Mouse (Mus musculus): ENCODE data around the gene Macrod1. TPM values are rescaled to one million over a fixed set of nuclear protein-coding genes. Genes with fewer than 3 reads are reported as not detected.

The Macrod1 gene
- polyA plus RNA-seq, 1 experiment from 2014 or later = 3.3 TPM

- peaks cover 5% of the 10 kb centered on the region; the same call in 1 of the 2 replicates for H3K4me1 ChIP-seq
- H3K4me3 ChIP-seq = no peak overlapping the region
- H3K9ac ChIP-seq (replicated peaks) = no peak overlapping the region
- no peak for ATAC-seq (ENCODE audit: low FRiP score, low read depth)
- peaks cover 21% of the 10 kb centered on the region for H3K27me3 ChIP-seq
- H3K9me3 ChIP-seq = no peaks in the 10 kb centered on the region
- H3K36me3 ChIP-seq = no peaks in the 10 kb centered on the region
- 85% methylated on average over 3 of the region's 3 CpGs for WGBS
- H3K4me2 ChIP-seq (replicated peaks) = no peak overlapping the region
- no peak overlapping the region for H3K27ac ChIP-seq (replicated peaks)
Observed at GRCm38 (mm10) chr19:7246021-7246420, 189.4 kb downstream of the Macrod1 start.

Other genes with a start within 250 kb of the Macrod1 start
- 7.9 and 10.8 TPM in 2 replicates for gene Rps6ka4, start 216.2 kb upstream of the Macrod1 start, polyA plus RNA-seq (2016; fragmentation: Nextera tagmentation; extraction: Ambion mirVana)
- 0.69 and 1.1 TPM in 2 replicates for gene Ccdc88b, start 198.6 kb upstream of the Macrod1 start, polyA plus RNA-seq (2016; fragmentation: Nextera tagmentation; extraction: Ambion mirVana)
- gene Trmt112, start 147.1 kb upstream of the Macrod1 start, polyA plus RNA-seq (2016; fragmentation: Nextera tagmentation; extraction: Ambion mirVana) = 129 and 139 TPM in 2 replicates
- 172 and 191 TPM in 2 replicates for gene Prdx5, start 146.7 kb upstream of the Macrod1 start, polyA plus RNA-seq (2016; fragmentation: Nextera tagmentation; extraction: Ambion mirVana)
- gene Esrra, start 135.0 kb upstream of the Macrod1 start, polyA plus RNA-seq (2016; fragmentation: Nextera tagmentation; extraction: Ambion mirVana) = 13.9 and 14.3 TPM in 2 replicates
- gene Catsperz, start 131.4 kb upstream of the Macrod1 start, polyA plus RNA-seq (2016; fragmentation: Nextera tagmentation; extraction: Ambion mirVana) = 0.68 and 0.97 TPM in 2 replicates
- 0.19 and 0.52 TPM in 2 replicates for gene Kcnk4, start 122.3 kb upstream of the Macrod1 start, polyA plus RNA-seq (2016; fragmentation: Nextera tagmentation; extraction: Ambion mirVana)
- 67.6 and 69.0 TPM in 2 replicates for gene Bad, start 114.9 kb upstream of the Macrod1 start, polyA plus RNA-seq (2016; fragmentation: Nextera tagmentation; extraction: Ambion mirVana)
- 37.7 and 38.3 TPM in 2 replicates for gene Gpr137, start 114.3 kb upstream of the Macrod1 start, polyA plus RNA-seq (2016; fragmentation: Nextera tagmentation; extraction: Ambion mirVana)
- 265 and 314 TPM in 2 replicates for gene Ppp1r14b, start 81.8 kb upstream of the Macrod1 start, polyA plus RNA-seq (2016; fragmentation: Nextera tagmentation; extraction: Ambion mirVana)
- gene Plcb3, start 80.3 kb upstream of the Macrod1 start, polyA plus RNA-seq (2016; fragmentation: Nextera tagmentation; extraction: Ambion mirVana) = 21.6 and 22.5 TPM in 2 replicates
- gene Fkbp2, start 76.3 kb upstream of the Macrod1 start, polyA plus RNA-seq (2016; fragmentation: Nextera tagmentation; extraction: Ambion mirVana) = 80.3 and 83.9 TPM in 2 replicates
- 34.3 and 35.0 TPM in 2 replicates for gene Vegfb, start 69.2 kb upstream of the Macrod1 start, polyA plus RNA-seq (2016; fragmentation: Nextera tagmentation; extraction: Ambion mirVana)
- gene Dnajc4, start 64.2 kb upstream of the Macrod1 start, polyA plus RNA-seq (2016; fragmentation: Nextera tagmentation; extraction: Ambion mirVana) = 21.2 and 23.2 TPM in 2 replicates
- 18.7 and 19.0 TPM in 2 replicates for gene Nudt22, start 60.7 kb upstream of the Macrod1 start, polyA plus RNA-seq (2016; fragmentation: Nextera tagmentation; extraction: Ambion mirVana)
- 12.4 and 12.6 TPM in 2 replicates for gene Trpt1, start 60.7 kb upstream of the Macrod1 start, polyA plus RNA-seq (2016; fragmentation: Nextera tagmentation; extraction: Ambion mirVana)
- 6.5 and 8.2 TPM in 2 replicates for gene Fermt3, start 37.3 kb upstream of the Macrod1 start, polyA plus RNA-seq (2016; fragmentation: Nextera tagmentation; extraction: Ambion mirVana)
- 315 and 316 TPM in 2 replicates for gene Stip1, start 16.8 kb upstream of the Macrod1 start, polyA plus RNA-seq (2016; fragmentation: Nextera tagmentation; extraction: Ambion mirVana)
- 8.0 and 8.2 TPM in 2 replicates for gene Flrt1, start 48.9 kb downstream of the Macrod1 start, polyA plus RNA-seq (2016; fragmentation: Nextera tagmentation; extraction: Ambion mirVana)
- 230 and 248 TPM in 2 replicates for gene Otub1, start 149.5 kb downstream of the Macrod1 start, polyA plus RNA-seq (2016; fragmentation: Nextera tagmentation; extraction: Ambion mirVana)
- gene Cox8a, start 160.8 kb downstream of the Macrod1 start, polyA plus RNA-seq (2016; fragmentation: Nextera tagmentation; extraction: Ambion mirVana) = 763 and 786 TPM in 2 replicates
- gene Naa40, start 184.4 kb downstream of the Macrod1 start, polyA plus RNA-seq (2016; fragmentation: Nextera tagmentation; extraction: Ambion mirVana) = 88.4 and 91.0 TPM in 2 replicates
- gene Rcor2, start 210.5 kb downstream of the Macrod1 start, polyA plus RNA-seq (2016; fragmentation: Nextera tagmentation; extraction: Ambion mirVana) = 93.7 and 96.3 TPM in 2 replicates